Mouse (Mus musculus) heart, embryonic 10.5 days (tissue): ENCODE measurements around the gene Fam117b. TPM values are rescaled to one million over a fixed set of nuclear protein-coding genes. Genes with fewer than 3 reads are reported as not detected.

Source experiments
- DNase-seq: peaks from one replicate; pipeline ENCODE4 v3.0.0-alpha.2; 2017; ENCODE audit warnings: low spot score
- H3K27ac ChIP-seq: fragments of 300-500 bp; sonication (generic); 2 replicates; pipeline ENCODE4 v1.5.1; 2016; ENCODE audit warnings: mild to moderate bottlenecking
- H3K27me3 ChIP-seq: fragments of 300-500 bp; sonication (generic); 2 replicates; pipeline ENCODE4 v1.6.1; 2016; ENCODE audit warnings: mild to moderate bottlenecking; ENCODE audit not compliant: poor library complexity, insufficient read depth, severe bottlenecking
- H3K36me3 ChIP-seq: fragments of 300-500 bp; sonication (generic); 2 replicates; pipeline ENCODE4 v1.6.1; 2016; ENCODE audit warnings: mild to moderate bottlenecking, moderate library complexity
- H3K4me1 ChIP-seq: fragments of 300-500 bp; sonication (generic); 2 replicates; pipeline ENCODE4 v1.6.1; 2016; ENCODE audit warnings: mild to moderate bottlenecking
- H3K4me3 ChIP-seq: fragments of 300-500 bp; sonication (generic); 2 replicates; pipeline ENCODE4 v1.5.1; 2016; ENCODE audit warnings: mild to moderate bottlenecking, moderate library complexity
- H3K9me3 ChIP-seq: fragments of 300-500 bp; sonication (generic); 2 replicates; pipeline ENCODE4 v1.6.1; 2016; ENCODE audit warnings: mild to moderate bottlenecking, moderate library complexity
- WGBS: fragments of 180-500 bp; shearing (Covaris S2); methylation state at CpG from one replicate; pipeline ENCODE4 v1.1.7; 2016; 5-methylcytosine and 5-hydroxymethylcytosine counted together
- polyA plus RNA-seq: library from polyadenylated mRNA; unstranded; fragments of >200 nt; fragmentation: Nextera tagmentation; extraction: Ambion mirVana; gene quantifications from 2 replicates; pipeline ENCODE4 v1.2.1, GENCODE M21; 2016

Fam117b gene
- polyA plus RNA-seq, 1 experiment from 2014 or later, result 6.7 TPM

DNA sequence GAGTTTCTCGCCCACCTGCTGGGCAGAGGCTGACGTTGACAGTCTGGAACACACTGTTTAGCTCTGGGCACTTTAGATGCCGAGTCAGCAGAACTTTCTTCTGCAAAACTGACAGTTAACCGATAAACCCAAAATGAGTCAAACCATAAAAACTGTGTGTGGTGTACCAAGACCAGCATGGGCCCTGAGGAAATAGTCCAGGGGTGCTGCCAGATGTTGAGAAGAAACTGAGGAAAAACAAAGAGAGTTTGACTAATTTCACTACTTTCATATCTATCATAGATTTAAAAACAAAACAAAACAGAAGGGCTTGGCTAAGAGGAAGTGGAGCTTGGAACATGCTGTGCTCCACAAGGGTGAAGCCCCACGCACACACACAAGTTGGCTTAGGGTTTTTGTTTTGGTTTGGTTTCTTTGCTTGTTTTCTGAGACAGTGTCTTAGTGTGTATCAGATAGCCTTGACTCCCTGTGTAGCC, 103.4 kb downstream of the Fam117b start:
- H3K9me3 ChIP-seq, result no peaks in the 10 kb centered on the region
- H3K27ac ChIP-seq, result no peak overlapping the region
- H3K4me1 ChIP-seq, result no peaks in the 10 kb centered on the region
- no peak for DNase-seq
- no peak overlapping the region for H3K4me3 ChIP-seq
- 79% methylated on average over 5 of the region's 5 CpGs for WGBS
- H3K36me3 ChIP-seq, result no peaks in the 10 kb centered on the region
- H3K27me3 ChIP-seq, result no peaks in the 10 kb centered on the region

DNA sequence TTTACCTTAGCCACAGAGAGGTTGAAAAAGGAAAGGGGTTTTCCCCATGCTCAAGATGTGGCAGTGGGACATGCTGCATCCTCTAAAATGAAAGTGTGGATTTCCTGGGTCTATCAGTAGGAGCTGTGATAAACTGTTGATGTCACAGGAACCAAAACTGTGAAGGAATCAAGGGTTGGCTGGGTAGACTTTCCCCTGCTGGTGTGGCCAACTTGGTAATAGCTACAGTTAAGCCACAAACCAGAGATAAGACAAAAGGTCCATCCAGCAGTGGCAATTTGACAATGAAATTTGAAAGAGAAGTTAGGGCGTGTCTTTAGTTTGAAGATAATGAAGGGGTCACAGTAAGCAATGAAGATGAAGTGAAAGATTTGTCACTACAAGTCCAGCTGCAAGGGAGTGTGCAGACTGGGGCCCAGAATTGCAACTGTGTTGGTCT, 104.2 kb downstream of the Fam117b start:
- no peak overlapping the region for H3K27ac ChIP-seq
- no peak overlapping the region for H3K4me3 ChIP-seq
- whole genome bisulfite sequencing, result 85% methylated on average over 1 of the region's 1 CpGs
- no peak for DNase-seq
- H3K36me3 ChIP-seq, result no peaks in the 10 kb centered on the region
- H3K4me1 ChIP-seq, result no peaks in the 10 kb centered on the region
- no peaks in the 10 kb centered on the region for H3K27me3 ChIP-seq
- H3K9me3 ChIP-seq, result no peaks in the 10 kb centered on the region

Other genes starting within 250 kb of the Fam117b start
- 285 and 415 TPM in 2 replicates for gene Sumo1, start 242.2 kb upstream of the Fam117b start, polyA plus RNA-seq
- 207 and 266 TPM in 2 replicates for gene Nop58, start 228.0 kb upstream of the Fam117b start, polyA plus RNA-seq
- 6.5 and 7.0 TPM in 2 replicates for gene Bmpr2, start 149.6 kb upstream of the Fam117b start, polyA plus RNA-seq
- gene Ica1l, start 130.2 kb downstream of the Fam117b start, polyA plus RNA-seq, result 0.26 and 0.68 TPM in 2 replicates
- 5.2 and 5.6 TPM in 2 replicates for gene Carf, start 185.2 kb downstream of the Fam117b start, polyA plus RNA-seq
- 40.6 and 54.9 TPM in 2 replicates for gene Wdr12, start 185.6 kb downstream of the Fam117b start, polyA plus RNA-seq